Mouse (Mus musculus) thymus, adult 18-20 months (tissue): ENCODE results near the gene Map4k3.

Source experiments
- DNase-seq, 2 experiments: peaks; one replicate each; pipeline ENCODE4 v3.0.0; 2022; ENCODE audit warnings: mixed read lengths in 2 of 2

Gene Map4k3

DNA sequence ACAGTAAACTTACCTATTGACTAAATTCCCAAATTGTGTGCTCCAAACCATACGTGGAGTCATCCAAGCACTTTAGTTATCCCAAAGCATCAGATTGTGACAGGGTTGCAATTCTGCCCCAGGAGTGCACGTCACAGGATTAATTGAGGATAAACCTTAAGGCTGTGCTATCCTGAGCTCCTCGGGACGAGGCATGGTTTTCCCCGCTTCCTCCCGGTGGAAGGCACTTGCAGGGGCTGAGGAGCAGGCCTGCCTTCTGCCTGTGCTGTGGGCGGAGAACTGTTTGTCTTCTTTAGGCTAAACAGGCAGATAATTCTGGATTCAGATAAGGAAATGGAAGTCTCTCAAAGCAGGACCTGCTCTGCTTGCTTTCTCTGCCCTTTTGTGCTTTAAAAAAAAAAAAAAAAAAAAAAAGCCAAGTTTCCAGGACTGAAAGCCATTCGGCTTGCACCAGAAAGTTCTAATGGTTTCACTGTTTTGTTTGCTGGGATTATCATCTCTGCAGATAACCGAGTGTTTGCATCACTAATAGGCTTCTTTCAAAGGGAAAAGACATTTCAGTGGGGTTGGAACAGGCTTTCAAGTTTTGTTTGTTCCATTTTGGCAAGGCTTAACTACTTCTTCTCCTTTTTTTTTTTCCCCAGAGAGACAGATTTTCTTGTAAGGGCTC, 930 bp upstream of the Map4k3 start:
- no peak for DNase-seq

DNA sequence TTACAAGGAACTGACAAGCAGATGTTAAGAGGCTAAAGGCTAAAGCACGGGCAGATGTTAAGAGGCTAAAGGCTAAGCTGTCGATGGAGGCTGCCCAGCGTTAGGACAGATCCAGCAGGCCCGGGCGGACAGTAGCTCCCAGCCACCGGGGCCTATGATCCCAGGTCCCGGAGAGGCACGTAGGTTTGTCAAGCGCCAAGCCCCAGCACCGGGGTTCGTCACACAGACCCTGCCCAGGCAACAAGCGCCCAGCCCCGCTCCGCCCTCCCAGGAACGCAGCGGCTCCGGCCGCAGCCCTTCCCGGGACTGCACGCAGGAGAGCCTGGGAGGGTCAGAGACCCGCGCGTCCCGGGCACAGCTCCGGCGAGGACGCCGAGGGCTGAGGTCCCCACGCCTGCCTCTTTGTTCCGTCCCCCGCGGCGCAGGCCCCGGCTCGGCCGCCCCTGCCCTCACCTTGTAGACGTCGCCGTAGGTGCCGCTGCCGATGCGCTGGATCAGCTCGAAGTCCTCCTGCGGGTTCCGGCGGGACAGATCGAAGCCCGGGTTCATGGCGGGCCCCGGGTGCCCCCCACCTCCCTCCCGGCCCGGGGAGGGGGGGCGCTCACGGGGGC, 839 bp downstream of the Map4k3 start:
- DNase-seq = peak; percentile 37 to 42

DNA sequence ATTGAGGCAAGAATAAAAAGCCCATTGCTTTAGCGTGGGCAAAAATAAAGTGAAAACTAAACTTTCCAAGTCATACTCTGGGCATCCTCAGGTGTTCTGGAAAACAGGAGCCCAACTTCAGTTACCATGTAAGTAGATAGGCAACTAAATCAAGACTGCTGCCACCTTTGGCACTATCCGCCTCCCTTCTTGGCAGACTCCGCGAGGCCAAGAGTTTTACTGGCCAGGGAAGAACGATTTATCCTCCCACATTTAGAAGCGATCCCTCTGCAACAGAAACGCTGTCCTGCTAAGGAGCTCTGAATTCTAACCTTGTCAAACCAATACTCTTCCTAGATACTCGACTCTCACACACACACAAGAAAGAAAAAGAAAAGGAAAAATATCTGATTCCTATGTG, 1.5 kb downstream of the Map4k3 start:
- DNase-seq = no peak

DNA sequence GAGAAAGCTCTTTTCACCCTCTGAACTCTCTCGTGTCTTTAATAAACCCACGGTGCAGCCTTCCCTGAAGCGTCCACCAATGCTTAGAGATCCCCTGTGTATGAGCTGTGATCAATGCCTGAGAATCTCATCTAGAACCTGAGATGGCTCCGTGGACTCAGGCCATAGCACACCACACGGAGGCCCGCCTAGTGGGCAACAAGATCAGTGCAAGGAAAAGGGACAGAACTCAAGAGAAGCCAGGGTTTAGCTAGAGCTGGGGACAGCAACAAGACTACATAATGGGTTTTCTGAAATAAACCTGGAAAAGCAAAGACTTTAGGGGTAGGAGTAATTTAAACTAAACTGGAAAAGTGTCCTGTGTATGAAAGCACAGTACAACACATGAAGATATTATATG, 5.2 kb downstream of the Map4k3 start:
- DNase-seq = no peak

DNA sequence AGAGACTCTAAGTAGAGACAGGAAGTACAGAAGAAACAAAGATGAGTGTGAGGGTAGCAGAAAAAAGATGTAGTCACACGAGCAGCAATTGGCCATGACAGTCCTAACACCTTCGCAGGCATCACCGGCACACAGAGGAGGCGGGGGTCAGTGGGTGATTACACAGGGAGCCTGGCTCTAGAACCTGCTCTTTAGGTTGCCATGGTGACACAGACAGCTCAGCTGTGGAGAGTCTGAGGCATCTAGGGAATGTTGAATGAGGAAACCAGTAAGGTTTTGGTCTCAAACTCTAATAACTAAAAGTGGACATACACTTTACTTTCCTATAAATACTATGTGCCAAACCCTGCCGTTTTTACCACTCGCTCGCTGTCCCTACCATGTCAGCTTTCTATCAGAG, 6.6 kb downstream of the Map4k3 start:
- DNase-seq = no peak

DNA sequence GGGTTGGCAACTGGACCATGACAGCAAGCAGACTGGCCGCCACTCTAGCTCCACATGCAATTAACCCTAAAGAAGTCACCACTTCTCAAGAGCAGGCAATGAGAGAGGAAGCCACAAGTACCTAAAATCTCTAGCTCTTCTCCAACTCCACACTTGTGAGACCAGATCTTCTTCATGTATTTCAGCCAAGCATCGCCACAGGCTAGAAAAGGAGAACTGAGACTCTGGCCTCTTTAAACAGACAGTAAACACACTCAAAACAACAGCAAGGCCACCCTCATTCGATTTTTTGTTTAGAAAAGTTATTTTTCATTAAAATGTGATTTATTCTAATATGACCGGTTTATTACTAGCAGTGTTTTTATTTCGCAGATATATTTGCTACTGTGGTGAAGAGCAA, 9.0 kb downstream of the Map4k3 start:
- DNase-seq = no peak

DNA sequence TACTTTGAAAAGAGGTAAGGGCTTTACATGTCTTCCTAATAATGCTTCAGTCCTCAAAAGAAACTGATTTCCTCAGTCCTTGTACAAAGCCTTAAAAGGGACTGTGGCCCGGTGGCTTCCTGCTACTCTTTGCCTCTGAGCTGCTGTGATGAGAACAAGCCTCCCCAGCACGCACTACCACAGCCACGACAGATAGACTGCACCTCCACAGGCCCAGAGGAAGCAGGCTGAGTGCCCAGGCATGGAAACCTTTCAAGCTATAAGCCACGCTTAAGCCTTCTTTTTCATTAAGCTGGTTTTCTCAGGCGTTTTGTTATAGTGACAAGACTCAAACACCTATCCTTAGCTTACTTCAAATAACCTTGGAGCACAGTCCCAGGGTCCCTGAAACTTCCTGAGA, 10.0 kb downstream of the Map4k3 start:
- no peak for DNase-seq

DNA sequence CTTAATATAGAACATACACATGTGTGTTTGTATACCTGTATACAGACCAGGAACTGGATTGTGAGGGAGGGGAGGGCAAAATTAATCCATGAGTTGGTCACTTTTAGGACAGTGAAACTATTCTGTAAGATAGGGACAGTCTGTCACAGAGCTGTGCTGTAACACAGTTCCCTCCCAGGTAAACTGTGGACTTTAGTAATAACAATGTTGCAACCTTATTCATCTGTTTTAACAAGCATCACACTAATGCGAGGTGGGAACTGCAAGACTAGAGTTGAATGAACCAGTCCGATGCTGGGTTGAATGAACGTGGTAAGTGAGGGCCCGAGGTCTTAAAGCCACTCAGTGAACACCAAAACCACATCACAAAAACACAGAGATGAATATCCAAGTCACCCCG, 14.7 kb downstream of the Map4k3 start:
- no peak for DNase-seq

DNA sequence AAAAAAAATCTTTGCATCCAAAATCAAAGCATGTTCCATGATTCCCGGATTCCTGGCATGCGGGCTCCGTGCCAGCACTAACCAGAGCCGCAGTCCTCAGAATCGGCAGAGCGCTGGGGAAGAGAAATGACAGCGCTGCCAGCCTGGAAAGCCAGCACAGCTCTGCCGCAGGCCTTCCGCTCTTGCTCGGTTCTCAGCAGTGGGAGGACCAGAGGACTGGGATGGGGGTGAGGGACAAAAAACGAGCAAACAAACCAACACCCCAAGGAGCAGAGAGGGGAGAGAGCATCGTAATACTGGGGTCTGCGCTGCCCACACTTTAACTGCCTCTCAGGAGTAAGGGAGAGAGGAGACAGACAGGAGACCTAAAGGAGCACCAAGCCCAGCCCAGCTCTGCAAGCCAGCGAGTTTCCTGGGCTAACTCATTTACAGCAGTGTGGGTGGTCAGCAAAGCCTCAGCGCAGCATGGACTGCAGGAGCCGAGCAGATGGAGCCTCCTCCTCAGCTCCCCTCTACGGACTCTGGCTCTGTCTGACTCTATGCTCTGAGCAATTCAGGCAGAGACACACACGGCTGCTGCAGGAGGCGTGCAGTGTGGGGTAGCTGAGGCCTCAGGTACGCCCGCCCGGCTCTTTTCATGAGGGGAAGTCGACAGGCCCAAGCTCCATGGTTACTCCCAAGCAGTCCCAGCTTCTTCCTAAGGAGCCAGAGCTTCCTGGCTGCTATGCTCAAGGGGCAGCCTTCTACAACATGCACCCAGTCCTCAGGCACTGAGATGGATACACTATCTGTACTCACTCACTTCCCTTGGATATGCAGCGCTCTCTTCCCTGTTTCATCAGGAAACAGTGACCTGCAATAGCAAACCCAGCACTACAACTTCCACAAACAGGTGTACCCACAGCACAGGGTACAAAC, 18.1 kb downstream of the Map4k3 start:
- DNase-seq = no peak

DNA sequence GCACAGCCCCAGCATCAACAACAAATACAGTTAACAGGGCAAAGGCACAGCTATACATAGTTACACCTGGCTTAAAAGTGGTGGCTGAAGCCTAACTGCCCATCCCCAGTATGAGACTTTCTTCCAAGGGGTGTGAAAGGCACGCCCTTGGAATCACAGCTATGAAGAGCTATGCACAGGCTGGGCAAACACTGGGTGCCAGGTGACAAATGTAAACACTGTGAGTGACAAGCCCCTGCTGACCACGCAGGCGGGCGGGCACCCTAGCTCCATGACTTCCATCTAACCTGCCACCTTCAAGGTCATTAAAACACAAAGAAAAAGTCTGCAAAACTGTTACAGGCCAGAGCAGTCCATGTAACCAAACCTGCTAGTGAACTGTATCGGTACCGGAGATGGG, 19.5 kb downstream of the Map4k3 start:
- DNase-seq = no peak

DNA sequence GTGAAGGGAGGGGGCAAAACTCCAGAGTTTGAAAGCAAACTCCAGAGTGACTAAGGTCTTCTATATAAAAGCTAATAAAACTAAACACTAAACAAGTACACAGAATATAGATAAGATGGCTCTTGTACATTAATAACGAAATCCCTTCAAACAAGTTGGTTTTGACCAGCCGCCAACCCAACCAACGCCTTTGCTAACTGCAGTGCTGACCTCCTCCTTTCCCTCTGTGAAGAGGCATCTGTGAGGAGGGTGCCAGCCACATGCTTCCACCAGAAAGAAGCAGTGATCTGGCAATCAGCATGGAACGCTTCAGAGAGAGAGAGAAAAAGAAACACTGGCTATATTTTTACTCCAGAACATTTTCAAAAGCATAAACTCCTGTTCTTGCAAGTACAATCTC, 21.1 kb downstream of the Map4k3 start:
- DNase-seq = no peak

DNA sequence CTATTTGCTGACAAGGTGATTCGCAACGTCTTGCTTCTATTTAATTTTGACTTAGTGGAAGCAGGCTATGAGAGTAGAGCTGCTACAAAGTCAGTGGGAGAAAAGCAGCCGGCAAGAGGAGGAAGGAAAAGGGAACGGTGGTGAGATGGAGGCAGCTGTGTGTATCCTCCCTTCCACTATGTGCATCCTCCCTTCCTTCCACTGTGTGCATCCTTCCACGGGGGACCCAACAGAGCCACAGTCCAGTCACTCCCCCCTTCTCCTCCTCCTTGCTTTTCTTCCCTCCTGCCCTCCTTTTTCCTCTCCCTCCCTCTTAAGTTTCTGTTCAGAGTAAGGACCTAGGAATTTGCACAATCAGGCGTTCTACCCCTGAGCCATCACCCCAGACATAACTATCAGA, 21.7 kb downstream of the Map4k3 start:
- DNase-seq = no peak

DNA sequence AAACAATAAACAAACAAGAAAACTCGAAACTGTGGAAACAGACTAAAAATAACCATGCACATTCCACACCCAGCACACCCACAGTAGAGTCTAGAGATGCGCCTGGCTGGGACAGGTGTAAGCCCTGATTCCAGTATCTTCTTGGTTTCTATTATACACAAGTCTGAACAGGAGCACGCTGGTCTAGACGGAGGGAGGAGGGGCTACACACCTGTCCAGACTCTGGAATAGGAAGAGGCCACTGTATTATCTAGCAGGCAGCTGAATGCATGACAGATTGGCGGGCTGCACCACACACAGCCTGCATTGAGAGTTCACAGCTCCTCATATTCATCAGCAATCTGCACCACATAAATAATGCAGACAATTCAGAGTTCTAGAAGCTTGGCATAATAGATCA, 26.6 kb downstream of the Map4k3 start:
- no peak for DNase-seq

DNA sequence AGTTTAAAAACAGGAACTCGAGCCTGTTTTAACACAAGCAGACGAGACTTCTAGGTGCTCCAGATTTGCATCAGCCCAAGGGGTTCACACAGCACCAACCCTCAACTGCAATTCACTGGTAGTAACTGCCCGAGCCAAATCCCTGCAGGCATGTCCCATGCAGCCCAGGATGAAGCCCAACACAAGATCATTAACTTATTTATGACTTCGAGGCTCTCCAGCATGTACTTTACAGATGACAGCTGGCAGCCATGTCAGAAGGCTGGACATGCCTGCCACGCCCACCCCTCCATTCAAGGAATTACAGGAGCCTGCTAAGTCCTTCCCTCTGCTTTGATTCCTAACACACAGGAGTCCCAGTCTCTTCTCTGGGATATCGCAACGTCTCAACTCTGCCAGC, 29.4 kb downstream of the Map4k3 start:
- DNase-seq = no peak

DNA sequence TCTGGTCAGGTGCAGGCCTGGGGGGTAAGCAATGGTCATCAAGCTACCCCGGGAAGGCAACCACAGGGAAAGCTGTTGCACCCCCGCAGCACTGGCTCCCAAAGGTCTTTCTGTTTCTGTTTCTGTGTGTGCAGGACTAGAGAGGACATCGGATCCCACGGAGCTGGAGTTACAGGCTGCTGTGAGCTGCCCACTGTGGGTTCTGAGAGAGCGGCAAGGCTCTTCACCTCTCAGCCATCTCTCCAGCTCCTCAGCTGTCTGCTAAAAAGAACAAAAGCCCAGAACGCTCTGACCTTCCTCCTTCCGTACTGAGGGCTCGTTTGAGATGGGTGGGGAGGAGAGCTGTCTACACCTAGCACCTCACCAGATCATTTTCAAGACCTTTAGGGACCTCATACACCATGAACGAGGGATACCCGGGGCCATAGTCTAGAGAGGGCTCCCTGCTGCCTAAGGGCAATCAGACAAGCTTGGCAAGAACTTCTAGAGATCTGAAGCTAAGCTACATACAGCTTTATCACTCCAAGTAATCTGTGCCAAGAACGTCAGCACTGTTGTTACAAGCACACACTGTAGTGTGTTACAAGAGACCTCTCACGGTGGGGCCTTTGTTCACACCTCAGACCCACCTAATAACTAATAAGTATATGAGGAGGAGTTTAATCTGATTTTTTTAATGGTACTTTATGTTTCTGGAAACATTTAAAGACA, 29.9 kb downstream of the Map4k3 start:
- DNase-seq = no peak

DNA sequence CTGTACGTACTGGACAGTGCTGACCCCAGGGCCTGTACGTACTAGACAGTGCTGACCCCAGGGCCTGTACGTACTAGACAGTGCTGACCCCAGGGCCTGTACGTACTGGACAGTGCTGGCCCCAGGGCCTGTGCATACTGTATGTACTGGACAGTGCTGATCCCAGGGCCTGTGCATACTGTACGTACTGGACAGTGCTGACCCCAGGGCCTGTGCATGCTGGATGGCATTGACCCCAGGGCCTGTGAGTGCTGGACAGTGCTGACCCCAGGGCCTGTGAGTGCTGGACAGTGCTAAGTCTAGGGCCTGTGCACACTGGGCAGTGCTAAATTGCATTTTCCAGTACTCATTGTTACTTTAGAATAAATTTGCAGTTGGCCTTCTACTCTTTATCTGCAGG, 31.3 kb downstream of the Map4k3 start:
- DNase-seq = no peak

DNA sequence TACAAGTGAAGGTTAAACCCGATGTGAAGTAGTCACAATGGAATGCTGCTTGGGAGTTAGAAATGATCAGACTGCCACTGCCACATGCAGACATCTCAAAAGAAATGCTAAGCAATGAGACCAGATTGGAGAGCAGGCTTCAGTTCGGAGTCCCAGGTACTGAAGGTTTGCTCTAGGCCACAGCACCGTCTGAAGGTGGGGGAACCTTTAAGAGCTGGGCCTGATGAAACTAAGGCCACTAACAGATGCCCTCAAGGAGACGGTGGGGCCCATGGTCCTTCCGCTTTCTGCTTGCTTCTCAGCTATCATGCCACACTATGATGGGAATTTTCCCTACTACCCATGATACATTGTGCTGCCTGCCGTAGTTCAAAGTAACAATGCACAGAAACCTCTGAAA, 32.1 kb downstream of the Map4k3 start:
- no peak for DNase-seq

DNA sequence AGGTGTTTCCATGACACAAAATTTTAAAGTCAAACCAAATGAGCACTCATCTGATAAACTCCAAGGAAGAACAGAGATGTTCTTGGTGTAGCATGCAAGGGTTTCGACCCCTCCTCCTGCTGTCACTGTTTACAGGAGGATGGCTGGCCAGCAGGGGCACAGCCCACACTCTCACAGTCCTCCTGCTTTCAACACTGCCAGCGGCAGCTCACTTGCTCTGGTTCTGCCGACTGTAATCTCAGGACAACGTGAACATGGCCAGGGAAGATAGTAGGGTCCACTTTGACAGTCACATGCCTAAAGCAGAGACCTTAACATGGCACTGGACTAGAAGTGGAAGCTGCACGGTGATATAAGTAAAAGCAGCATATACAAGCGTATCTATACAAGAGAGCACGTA, 34.6 kb downstream of the Map4k3 start:
- DNase-seq = no peak

DNA sequence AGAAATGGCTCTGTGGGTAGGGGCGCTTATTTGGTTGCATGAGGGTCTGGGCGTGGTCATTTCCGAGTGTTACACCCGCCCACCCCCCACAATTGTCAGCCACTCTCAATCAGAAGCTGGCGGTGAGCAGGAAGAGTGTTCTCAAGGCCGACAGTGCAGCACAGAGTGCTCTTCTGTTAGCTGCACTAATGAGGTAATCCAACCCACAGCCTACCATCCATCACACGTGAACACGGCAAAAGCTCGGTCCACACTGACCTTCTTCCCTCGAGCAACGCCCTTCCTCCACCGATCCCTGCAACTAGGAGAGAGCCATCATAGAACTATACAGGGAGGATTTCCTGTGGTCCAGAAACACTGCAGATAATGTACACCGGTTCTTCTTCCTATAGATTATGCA, 36.1 kb downstream of the Map4k3 start:
- no peak for DNase-seq

DNA sequence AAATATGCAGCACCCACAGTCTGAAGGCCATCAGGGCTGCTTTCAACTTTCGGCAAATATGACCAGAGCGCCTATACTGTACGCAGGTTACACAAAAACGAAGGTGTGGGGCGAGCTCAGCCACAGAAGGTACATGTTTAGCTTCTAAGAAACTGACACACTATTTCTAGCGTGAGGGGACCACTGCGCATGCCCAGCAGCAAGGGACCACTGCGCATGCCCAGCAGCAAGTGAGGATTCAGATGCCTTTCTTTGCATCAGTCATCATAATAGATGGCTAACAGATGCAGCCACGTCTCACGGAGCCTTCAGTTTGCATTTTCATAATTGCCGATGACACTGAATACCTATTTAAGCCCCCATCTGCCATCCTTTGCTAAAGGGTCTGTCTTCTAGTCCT, 39.6 kb downstream of the Map4k3 start:
- DNase-seq = no peak

DNA sequence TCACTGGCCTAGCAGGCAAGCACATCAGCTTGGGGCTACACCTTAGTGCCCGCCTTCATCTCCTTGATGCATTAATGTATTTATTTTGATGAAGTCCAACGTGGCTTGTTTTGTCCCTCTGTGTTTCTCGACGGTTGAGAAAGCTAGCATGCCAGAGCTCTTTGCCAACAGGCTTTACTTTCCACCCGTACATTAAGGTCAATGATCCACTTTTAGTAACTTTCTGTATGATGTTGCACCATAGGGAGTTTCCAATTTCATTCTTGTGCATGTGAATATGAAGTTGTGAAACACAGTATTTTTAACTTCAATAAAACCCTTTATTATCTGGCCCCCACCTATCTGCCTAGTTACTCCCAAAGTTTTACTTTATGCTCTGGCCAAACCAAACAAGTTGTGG, 42.2 kb downstream of the Map4k3 start:
- no peak for DNase-seq

DNA sequence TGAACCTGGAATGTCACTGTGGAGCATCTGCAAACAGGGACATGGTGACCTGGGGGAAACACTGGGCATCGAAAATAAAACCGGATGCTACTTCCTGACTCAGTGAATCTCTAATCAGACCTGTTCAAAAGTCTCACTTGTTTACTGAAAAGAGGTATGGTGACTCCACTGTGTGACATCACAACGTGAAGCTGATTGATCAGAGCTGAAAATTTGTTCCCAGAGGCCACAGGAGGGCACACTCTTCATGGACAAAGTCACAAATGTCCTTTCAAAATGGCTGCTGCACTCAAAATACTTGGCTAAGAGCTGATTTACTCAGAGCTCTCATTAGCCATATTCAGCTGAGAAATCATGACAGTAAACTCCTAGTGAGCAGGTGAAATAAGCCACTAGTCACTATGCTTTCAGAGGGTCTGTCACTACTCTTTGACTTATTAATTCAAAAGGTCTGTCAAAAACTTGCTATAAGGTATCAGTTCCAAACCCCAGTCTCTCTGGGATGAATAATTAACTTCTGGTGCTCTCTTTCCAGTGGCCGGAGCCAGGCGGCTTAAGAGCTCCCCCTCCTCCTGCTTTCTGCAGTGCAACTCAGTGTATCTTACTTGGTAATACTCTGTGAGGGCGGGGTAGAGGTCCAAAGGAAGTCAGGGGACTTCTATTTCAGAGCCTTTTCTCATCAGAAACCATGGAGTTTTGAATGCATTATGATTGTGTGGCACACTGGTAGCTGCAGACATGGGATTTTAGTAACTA, 44.3 kb downstream of the Map4k3 start:
- DNase-seq = no peak

DNA sequence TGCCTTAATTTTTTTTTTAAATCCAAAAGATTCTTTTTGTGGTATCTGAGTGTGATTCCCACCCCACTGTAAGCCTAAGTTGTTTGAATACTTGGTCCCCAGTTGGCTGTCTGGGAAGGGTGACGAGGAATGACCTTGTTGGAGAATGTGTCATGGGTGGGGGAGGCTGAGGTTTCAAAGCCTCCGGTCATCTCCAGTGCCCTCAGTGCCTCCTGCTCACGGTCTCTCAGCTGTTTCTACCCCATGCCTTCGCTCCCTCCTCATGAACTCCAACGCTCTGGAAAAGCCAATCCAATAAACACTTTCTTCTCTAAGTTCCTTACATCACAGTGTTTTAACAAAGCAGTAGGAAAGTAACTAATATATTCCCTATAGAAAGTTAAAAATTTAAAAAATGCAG, 45.2 kb downstream of the Map4k3 start:
- DNase-seq = no peak
